In genomic region chr11:7519556-7519955, GRCm38 (mm10) we compare ENCODE assay signal across 30 mouse cellular contexts.
"Had no signal": no experiment of that assay in that cellular context is flagged by ENCODE, and none has a peak within 500 bp of the region (broad histone marks: within the 10 kb centered on the region; RNA-seq: fewer than 3 reads in every experiment).

No protein-coding gene starts in this region.

- H3K27me3 ChIP-seq: heart, embryonic 12.5 days; heart, embryonic 13.5 days; heart, embryonic 15.5 days; hindbrain, embryonic 12.5 days; hindbrain, embryonic 13.5 days; hindbrain, embryonic 15.5 days; intestine, embryonic 15.5 days; kidney, embryonic 15.5 days had no signal

- H3K9ac ChIP-seq: heart, embryonic 12.5 days; heart, embryonic 13.5 days; heart, embryonic 15.5 days; hindbrain, embryonic 12.5 days; hindbrain, embryonic 13.5 days; hindbrain, embryonic 14.5 days; hindbrain, embryonic 15.5 days; intestine, embryonic 15.5 days; kidney, embryonic 15.5 days had no signal

- ATAC-seq: hindbrain, embryonic 16.5 days; hindbrain, postnatal 0 days; inflammation-experienced regulatory T-cells, adult 6 months; intestine, embryonic 15.5 days; intestine, embryonic 16.5 days; intestine, postnatal 0 days had no signal

- H3K36me3 ChIP-seq: heart, embryonic 10.5 days; heart, embryonic 12.5 days; heart, embryonic 13.5 days; heart, embryonic 15.5 days; hindbrain, embryonic 10.5 days; hindbrain, embryonic 12.5 days; hindbrain, embryonic 13.5 days; hindbrain, embryonic 15.5 days; intestine, embryonic 15.5 days; kidney, embryonic 15.5 days had no signal

- H3K4me3 ChIP-seq: heart, embryonic 10.5 days; heart, embryonic 12.5 days; heart, embryonic 13.5 days; heart, embryonic 15.5 days; hindbrain, embryonic 10.5 days; hindbrain, embryonic 12.5 days; hindbrain, embryonic 13.5 days; hindbrain, embryonic 15.5 days; intestine, embryonic 15.5 days; kidney, embryonic 15.5 days; layer of hippocampus, adult 2 months had no signal

- H3K27ac ChIP-seq: heart, embryonic 10.5 days; heart, embryonic 13.5 days; heart, embryonic 15.5 days; hindbrain, embryonic 10.5 days; hindbrain, embryonic 12.5 days; hindbrain, embryonic 13.5 days; hindbrain, embryonic 14.5 days; hindbrain, embryonic 15.5 days; hindbrain, postnatal 0 days; intestine, embryonic 15.5 days; kidney, embryonic 15.5 days; kidney, postnatal 0 days; layer of hippocampus, adult 2 months had no signal

- DNase-seq: heart, postnatal 10 days; heart, postnatal 14 days; heart, postnatal 36 days; heart, postnatal 4 days; kidney, adult 11 months; kidney, adult 18-20 months; kidney, postnatal 10 days; kidney, postnatal 25 days; kidney, postnatal 4 days; layer of hippocampus, adult 9-11 months; layer of hippocampus, postnatal 36 days had no signal

- H3K4me2 ChIP-seq: heart, embryonic 11.5 days; heart, embryonic 12.5 days; heart, embryonic 13.5 days; heart, embryonic 15.5 days; hindbrain, embryonic 12.5 days; hindbrain, embryonic 13.5 days; hindbrain, embryonic 14.5 days; hindbrain, embryonic 15.5 days; intestine, embryonic 15.5 days; kidney, embryonic 15.5 days had no signal

- H3K9me3 ChIP-seq: heart, embryonic 10.5 days; heart, embryonic 12.5 days; heart, embryonic 13.5 days; heart, embryonic 15.5 days; hindbrain, embryonic 10.5 days; hindbrain, embryonic 12.5 days; hindbrain, embryonic 13.5 days; hindbrain, embryonic 15.5 days; intestine, embryonic 15.5 days; kidney, embryonic 15.5 days had no signal

- H3K4me1 ChIP-seq: heart, embryonic 10.5 days; heart, embryonic 12.5 days; heart, embryonic 13.5 days; heart, embryonic 15.5 days; hindbrain, embryonic 10.5 days; hindbrain, embryonic 12.5 days; hindbrain, embryonic 13.5 days; hindbrain, embryonic 15.5 days; intestine, embryonic 15.5 days; kidney, embryonic 15.5 days had no signal
